Mouse (Mus musculus) spleen, postnatal 10 days (tissue): ENCODE data around the gene Mrps22.

Source experiments
- DNase-seq, 2 experiments: peaks; one replicate each; pipeline ENCODE4 v3.0.0; 2021 to 2022; ENCODE audit warnings: low spot score in 2 of 2

Mrps22 gene

DNA sequence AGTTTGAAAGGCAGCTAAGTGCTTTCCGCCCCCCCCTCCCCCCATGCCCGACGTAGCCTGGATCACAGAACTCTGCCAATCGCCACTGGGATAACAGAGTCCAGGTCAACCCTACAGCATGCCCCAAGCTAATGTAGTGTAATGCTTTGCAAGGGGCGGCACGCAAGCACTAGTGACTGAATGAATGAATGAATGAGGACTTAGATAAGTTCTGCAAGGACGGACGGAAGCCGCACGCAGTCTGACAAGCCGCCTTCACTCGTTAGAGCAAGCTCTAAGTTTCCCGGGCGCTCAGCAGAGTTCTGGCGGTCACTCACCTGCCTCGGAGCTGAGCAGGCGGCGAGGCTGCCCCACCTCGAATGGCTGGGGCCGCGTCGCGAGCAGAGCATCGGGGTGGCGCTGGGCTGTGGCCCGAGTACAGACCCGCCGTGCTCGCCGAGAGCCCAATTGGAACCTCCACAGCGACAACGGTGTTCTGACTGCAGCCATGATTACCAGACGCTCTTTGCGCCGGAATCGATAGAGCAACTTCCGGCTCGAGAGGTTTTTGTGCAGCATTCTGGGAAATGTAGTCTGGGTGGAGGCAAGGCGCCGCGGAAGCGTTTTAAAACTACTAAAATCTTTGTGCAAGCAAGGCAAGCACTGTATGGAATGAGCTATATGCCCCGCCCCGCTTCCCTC, at the start of gene Mrps22:
Mrps22 (minus strand) TSS at position 505 of the 681 bp plus-strand sequence.
- peak; percentile 48 to 77 for DNase-seq

DNA sequence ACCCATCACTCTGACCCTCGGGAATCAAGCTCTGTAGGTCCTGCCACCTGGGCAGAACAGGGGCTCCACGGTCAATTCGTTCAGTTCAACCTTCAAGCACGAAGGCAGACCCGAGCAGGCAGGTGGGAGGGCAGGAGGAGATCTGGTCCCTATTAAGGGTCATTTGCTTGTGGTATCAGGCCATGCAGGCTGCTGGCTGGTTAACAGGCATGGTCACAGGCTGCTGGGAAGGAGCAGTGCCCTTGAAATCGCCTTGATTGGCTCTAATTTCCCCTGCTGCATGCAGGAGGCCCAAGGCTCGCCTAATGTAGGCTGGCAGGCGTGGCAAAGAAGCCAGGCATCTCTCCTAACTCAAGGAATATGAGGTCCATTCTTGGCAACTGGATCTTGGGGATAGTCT, 49.1 kb upstream of the Mrps22 start:
- no peak for DNase-seq

DNA sequence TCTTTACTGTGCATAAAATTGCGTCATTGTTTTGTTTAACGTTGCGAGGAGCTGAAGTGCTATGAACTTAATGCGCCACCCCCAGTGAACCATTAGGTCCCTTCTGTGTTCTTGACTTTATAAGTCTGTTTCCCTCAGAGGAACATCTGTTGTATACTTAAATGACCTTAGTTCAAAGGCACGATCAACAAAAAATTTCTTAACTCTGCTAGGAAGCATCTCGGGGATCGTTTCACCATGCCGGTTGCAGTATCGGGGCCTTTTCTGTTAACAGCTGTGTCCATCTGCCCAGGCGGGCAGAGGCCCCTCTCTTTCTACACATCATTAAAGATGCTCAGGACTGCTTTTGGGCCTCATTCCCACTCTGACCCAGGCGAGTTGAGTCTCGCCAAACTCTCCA, 46.0 kb upstream of the Mrps22 start:
- no peak for DNase-seq

DNA sequence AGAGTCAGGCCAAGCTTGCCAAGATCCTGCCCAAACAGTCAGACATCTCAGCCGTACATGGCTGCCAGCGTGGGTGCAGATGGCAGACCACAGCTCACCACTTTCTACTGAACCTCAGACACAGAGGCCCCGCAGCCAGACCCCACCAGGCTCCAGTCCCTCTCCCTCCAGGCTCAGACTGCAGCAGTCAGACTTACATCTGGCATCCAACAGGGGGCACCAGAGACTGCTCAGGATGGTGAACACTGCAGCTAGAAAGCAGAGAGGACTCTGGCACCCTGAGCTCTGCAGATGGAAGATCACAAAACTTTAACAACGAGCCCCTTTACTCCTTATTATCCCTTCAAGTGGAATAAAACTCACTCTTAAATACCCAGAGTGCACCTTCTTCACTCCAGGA, 44.3 kb upstream of the Mrps22 start:
- DNase-seq, result peak in 1 of 2 experiments; percentile 45

DNA sequence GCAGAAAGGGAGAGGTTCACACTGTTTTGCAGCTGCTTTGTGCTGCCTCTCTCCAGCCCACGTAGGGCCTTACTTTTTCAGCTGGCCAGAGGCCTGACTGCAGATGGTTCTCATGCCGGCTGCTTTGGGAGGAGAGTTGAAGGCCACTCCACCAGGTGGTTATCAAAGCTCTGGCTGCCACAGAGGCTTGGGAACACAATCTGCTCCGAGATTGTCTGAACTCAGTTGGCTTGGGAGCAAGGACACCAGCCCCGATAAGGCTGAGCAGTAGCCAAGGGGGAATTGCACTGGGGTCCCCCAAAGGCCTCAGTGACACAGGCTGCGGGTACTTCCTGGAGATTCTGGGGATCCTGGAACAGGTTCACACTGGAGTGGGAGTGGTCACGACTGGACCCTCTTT, 40.7 kb upstream of the Mrps22 start:
- DNase-seq, result no peak

DNA sequence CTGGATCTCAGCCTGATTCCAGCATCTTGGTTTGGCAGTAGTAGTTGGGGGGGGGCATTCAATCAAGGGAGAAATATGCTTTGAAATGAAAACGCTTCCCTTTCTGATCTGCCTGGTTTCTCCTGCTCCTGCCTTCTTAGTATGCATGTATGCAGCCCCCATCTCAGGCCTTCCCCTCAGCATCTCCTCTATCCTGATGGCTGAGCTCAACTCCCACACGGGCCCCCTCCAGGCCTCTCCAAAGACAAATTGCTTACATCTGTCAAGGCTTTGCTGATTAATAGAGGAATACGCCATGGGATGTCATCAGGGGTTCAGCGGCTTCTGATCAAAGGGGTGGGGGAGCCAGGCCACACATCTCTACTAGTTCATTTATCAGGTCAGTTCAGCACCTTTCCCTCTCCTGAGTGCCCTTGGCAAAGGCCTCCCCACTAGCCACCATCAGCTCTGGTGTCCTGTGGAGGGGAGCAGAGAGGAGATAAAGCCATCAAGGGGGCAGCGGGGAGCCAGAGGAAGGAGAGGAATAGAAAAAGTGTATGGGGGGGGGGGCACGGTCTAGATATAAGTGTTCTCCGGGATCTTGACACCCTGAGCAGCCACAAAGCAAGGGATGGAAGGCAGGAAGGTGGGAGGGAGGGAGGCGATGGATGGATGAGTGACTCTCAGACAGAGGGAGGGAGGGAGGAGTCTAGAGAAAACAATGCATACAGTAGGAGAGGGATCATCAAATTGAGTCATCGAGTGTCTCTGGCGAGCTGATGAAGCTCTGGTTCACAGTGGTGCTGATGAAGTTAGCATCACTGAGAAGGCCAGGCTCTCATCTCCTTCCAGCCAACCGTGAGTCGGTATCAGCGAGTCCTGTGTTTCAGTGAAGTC, 32.1 kb upstream of the Mrps22 start:
- no peak for DNase-seq

DNA sequence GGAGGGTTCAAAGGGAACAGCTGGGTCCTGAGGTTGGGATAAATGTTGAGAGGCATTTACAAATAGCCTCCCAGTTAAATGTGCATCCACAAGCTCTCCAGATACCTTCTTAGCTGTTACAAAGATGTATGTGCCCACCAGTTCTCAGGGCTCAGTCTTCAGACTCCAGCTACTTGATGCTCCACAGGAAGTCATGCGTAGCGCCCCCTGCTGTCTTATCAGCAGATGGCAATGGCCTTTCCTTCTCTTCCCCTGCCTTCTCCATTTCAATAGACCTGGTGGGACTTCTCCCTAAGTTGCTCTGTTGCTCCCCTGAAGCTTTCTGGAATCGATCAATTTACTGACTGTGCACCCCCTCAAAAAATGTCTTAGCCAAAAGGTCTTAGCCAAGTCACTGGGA, 27.0 kb upstream of the Mrps22 start:
- DNase-seq, result peak in 1 of 2 experiments; percentile 20

DNA sequence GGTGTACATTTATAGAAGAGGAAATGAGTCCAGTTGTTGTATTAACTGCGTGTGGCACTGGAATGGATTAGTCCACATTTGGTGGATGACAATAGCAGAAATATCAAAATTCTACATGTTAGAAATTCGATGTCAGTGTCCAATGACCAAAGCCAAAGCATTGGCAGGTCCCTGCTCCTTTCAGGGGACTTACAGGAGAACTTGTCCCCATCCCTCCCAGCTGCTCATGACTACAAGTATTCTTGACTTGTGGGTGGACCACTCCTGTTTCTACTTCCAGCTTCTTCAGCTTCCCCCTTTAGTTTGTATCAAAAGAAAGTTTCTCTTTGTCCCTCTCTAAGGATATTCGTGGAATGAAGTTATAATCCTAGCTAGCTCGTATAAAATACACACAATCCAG, 3.4 kb upstream of the Mrps22 start:
- no peak for DNase-seq

DNA sequence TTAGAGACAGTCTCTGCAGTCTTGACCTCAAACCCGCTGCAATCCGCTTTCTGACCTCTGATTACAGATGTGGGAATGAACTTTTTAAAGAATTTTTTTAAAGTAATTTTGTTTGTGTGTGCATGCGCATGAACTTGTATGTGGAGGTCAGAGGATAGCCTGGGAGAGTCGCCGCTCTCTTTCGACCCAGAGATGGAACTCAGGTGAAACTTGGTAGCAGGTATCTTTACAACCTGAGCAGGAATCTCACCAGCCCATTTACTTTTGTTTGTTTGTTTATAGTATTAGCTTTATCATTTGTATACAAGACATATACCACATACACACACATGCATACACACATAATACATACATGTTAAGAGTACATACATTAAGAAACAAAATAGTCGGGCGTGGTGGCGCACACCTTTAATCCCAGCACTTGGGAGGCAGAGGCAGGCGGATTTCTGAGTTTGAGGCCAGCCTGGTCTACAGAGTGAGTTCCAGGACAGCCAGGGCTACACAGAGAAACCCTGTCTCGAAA, 438 bp upstream of the Mrps22 start:
- DNase-seq, result no peak

DNA sequence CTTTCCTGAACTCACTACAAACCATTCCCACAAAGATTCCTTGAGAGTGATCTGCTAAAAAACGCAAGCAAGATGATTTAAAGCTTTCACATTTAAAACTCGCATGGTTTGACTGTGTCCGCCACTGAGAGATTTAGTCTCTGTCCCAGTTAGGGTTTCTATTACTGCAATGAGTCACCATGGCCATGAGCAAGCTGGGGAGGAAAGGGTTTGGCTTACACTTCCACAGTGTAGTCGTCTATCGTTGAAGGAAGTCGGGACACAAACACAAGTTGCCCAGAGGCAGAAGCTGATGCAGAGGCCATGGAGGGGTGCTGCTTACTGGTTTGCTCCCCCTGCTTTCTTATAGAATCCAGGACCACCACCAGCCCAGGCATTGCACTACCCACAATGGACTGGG, 1.4 kb downstream of the Mrps22 start:
- no peak for DNase-seq

DNA sequence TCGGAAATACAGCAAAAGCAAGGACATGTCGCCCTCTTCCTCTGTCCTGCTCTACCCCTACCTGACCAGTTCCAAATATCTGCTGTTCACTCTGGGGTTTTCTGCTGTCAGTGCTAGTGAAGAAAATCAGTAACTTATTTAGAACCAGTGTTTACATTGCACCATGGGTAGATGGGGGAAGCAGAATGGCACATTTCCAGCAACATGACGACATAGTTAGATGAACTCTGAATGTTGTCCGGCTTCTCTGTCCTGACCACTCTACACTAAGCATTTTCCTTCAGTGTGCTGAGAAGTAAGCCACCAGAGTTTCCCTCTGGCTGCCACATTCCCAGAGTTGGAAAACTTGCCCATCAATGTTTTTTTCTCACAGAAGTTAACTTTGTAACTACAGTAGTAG, 17.6 kb downstream of the Mrps22 start:
- DNase-seq, result no peak

DNA sequence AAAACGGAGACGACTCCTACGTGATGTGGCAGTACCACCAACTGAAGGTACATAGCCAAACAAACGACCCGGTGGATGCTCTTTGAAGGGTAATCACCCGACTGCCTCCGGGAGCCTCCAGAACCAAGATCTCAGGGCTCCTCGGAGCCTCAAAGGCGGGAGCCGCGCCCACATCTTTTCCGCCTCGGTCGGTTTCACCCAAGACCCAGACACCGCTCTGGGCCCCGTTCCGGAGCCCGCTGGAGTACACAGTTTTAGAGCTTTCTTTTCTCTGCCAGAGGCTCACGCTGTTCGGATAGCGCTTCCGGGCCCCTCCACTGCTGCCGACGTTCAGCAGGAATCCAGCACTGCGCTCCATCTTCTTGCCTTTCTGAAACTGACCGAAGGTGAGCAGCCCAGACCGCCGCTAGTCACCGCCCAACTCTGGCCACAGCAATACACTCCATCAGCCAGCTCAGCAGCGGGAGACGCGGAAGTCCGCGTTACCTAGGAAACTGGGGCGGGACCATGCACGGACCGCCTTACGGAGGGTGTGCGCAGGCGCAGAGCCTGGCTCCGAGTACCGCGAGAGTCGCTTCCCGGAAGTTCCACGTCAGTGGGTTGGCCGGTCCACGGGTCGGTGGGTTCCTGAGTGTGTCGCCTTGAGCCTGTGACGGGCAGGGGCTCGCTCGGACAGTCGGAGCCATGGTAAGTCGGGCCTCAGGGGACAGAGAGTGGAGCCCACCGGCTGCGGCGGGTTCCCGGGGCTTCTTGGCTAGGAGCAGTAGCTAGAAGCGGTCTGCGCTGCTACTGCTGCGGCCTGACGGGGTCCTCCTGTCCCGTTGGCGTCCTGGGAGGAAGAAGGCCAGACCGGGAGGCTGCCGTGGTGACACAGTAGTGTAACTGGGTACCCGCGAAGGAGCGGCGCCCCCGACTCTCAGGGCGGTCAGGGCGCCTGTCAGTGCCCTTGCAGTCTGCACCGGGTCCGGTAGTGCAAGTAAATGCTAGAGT, 38.0 kb downstream of the Mrps22 start, which contains the start of gene Copb2:
Copb2 (plus strand) TSS at position 585 of the 990 bp plus-strand sequence.
- DNase-seq, result peak; percentile 99 to 100

DNA sequence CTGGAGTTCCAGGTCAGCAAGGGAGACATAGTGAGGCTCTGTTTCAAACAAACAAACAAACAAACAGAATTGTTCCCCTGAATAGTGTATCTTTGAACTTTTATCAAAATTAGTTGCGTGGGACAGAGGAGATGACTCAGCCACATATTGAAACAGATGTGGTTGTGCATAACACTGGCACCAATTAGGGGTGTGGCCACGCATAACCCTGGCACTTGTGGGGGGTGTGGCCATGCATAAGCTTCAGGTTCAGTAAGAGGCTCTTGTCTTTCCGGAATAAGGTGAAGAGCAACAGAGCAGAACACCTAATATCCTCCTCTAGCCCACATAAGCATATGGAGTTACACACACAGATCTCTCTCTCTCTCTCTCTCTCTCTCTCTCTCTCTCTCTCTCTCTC, 57.4 kb downstream of the Mrps22 start:
- no peak for DNase-seq
